Mouse (Mus musculus): ENCODE results near the gene Zfp422.

DNA sequence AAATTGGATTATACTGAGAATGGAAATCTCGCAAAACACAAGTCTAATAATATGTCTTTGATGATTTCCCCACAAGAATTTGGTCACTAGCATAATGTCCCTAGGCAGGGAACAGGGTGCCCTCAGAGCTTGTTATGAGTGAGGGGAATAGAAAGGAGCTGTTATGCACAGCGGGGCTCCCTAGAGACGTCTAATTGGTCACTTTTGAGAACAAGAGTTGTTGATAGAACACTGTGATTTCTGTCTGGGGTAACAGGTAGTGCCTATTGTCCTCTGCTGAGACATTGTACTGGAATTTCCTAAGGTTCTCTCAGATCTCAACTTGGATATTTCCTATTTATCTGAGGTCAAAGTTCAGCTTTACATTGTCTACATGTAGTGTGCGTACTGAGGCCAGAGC lies 44.7 kb downstream of the Zfp422 start, which contains the start of gene Olfr215:
- TF ChIP-seq GATA1 (IDR thresholded peaks at IDR 0.05; ENCODE audit: borderline replicate concordance, low read length) = no peak
- no peak for TF ChIP-seq FLI1 (IDR thresholded peaks at IDR 0.05; ENCODE audit: low read length)
